Mouse (Mus musculus): ENCODE data around the gene D630003M21Rik.

GRCm38 (mm10) chr2:158180797-158181196 is 48.2 kb downstream of the D630003M21Rik start:
- TF ChIP-seq CTCF (IDR thresholded peaks at IDR 0.05; ENCODE audit: extremely low read depth, insufficient read length, insufficient replicate concordance, low read depth, low read length) = peak; percentile 82; the same call in 1 of the 2 replicates
- TF ChIP-seq POLR2A (IDR thresholded peaks at IDR 0.05; ENCODE audit: low read depth, low read length) = no peak

All from small intestine, adult 2 months (tissue).